Mouse (Mus musculus) liver, embryonic 15.5 days (tissue): Measurements from ENCODE around the gene Macrod1. TPM values are rescaled to one million over a fixed set of nuclear protein-coding genes. Genes with fewer than 3 reads are reported as not detected.

Experiments
- ATAC-seq: fragments of 200-750 bp; cut with Nextera tagmentation; 2 replicates; pipeline ENCODE4 v1.8.0; 2017; ENCODE audit warnings: moderate number of reproducible peaks, mild to moderate bottlenecking, moderate library complexity; ENCODE audit not compliant: insufficient read depth
- H3K27ac ChIP-seq: fragments of 300-500 bp; sonication (generic); replicated peaks from 2 replicates; pipeline ENCODE4 v1.5.1; 2015; ENCODE audit warnings: mild to moderate bottlenecking, inconsistent platforms
- H3K27me3 ChIP-seq: fragments of 300-500 bp; sonication (generic); 2 replicates; pipeline ENCODE4 v1.6.1; 2015; ENCODE audit warnings: mild to moderate bottlenecking, inconsistent platforms
- H3K36me3 ChIP-seq: fragments of 300-500 bp; sonication (generic); replicated peaks from 2 replicates; pipeline ENCODE4 v1.6.1; 2015; ENCODE audit warnings: moderate library complexity, mild to moderate bottlenecking, inconsistent platforms
- H3K4me1 ChIP-seq: fragments of 300-500 bp; sonication (generic); replicated peaks from 2 replicates; pipeline ENCODE4 v1.6.1; 2015; ENCODE audit warnings: inconsistent platforms
- H3K4me2 ChIP-seq: fragments of 300-500 bp; sonication (generic); 2 replicates; pipeline ENCODE4 v1.6.1; 2015; ENCODE audit warnings: moderate library complexity, mild to moderate bottlenecking, inconsistent platforms
- H3K4me3 ChIP-seq: fragments of 300-500 bp; sonication (generic); replicated peaks from 2 replicates; pipeline ENCODE4 v1.5.1; 2015; ENCODE audit warnings: mild to moderate bottlenecking, inconsistent platforms
- H3K9ac ChIP-seq: fragments of 300-500 bp; sonication (generic); 2 replicates; pipeline ENCODE4 v1.6.1; 2015; ENCODE audit warnings: moderate library complexity, mild to moderate bottlenecking, inconsistent platforms
- H3K9me3 ChIP-seq: fragments of 300-500 bp; sonication (generic); replicated peaks from 2 replicates; pipeline ENCODE4 v1.6.1; 2016; ENCODE audit warnings: inconsistent platforms
- WGBS: fragments of 180-500 bp; shearing (Covaris S2); methylation state at CpG from one replicate; pipeline ENCODE4 v1.1.7; 2015; ENCODE audit warnings: mixed read lengths; ENCODE audit not compliant: insufficient replicate concordance; 5-methylcytosine and 5-hydroxymethylcytosine counted together
- polyA plus RNA-seq: library from polyadenylated mRNA; unstranded; fragments of >200 nt; fragmentation: Nextera tagmentation; extraction: Ambion mirVana; gene quantifications from 2 replicates; pipeline ENCODE4 v1.2.1, GENCODE M21; 2015

Macrod1 gene
- polyA plus RNA-seq, 1 experiment from 2014 or later = 5.6 TPM

DNA sequence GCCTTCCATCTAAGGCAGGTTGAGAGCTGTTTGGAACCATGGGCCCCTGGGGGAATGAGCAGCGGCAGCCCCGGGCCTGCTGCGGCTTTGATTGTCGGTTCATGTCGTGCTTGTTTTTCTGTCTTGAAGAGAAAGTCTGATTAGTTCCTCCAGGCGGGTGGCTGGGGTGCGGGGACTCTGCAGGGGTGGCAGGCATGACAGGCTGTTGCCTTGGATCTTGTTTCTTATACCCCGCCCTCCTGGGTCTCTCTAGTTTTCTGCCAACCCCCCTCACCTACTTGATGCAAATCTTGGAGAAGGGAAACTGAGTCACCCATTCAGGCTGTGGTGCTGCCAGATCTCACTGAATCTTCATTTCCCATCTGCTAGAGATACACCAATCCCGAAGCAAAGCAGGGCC lies 31.9 kb downstream of the Macrod1 start:
- Histone ChIP-seq H3K9me3 (no peaks in the 10 kb centered on the region), H3K27me3 (peaks cover 84% of the 10 kb centered on the region), H3K9ac (no peak overlapping the region), H3K27ac (no peak overlapping the region), H3K36me3 (no peaks in the 10 kb centered on the region), H3K4me1 (no peaks in the 10 kb centered on the region), H3K4me3 (no peak overlapping the region), H3K4me2 (no peak overlapping the region)
- no peak for ATAC-seq
- WGBS = 17% methylated on average over 9 of the region's 9 CpGs

DNA sequence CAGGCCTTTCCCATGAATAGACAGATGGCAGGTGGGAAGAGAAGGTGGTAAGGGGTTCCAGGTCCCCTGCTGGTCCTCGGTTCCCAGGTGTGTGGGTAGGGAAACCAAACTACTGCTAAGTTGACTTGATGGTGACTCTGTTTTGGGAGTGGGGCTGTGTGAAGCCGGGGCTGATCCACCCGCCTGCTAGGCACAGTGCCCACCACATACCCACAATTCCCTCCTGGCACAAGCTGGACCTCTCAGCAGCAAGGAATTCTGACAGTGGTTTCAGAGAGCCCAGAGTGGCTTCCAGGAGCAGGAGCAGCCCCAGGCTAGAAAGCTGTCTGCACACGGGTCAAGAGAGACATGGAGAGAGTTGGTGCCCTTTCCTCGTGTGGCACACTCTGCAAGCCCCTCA lies 32.4 kb downstream of the Macrod1 start:
- no peak for ATAC-seq
- Histone ChIP-seq H3K9me3 (no peaks in the 10 kb centered on the region), H3K4me3 (no peak overlapping the region), H3K27me3 (peaks cover 81% of the 10 kb centered on the region), H3K9ac (no peak overlapping the region), H3K4me2 (no peak overlapping the region), H3K4me1 (no peaks in the 10 kb centered on the region), H3K36me3 (no peaks in the 10 kb centered on the region), H3K27ac (no peak overlapping the region)
- 51% methylated on average over 5 of the region's 5 CpGs for WGBS

DNA sequence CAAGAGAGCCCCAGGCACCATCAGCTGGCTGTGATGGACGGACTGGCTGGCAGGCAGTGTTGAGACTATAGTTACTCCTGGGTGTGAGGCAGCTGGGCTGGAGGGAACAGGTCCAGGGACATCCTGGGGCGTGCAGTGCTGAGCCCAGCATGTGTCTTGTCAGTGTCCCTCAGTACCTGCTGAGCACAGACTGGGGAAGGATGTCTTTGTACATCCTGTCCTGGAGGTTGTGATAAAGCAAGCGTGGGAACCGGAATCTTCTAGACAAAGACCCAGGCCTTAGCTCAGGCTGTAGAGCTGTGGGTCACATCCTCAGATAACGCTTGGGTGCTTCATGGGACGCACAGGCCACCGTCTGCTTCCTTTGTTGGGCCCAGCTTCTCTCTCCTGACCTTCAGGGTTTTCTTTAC lies 33.2 kb downstream of the Macrod1 start:
- ATAC-seq = peak; percentile 70
- H3K27me3 ChIP-seq = peaks cover 79% of the 10 kb centered on the region

DNA sequence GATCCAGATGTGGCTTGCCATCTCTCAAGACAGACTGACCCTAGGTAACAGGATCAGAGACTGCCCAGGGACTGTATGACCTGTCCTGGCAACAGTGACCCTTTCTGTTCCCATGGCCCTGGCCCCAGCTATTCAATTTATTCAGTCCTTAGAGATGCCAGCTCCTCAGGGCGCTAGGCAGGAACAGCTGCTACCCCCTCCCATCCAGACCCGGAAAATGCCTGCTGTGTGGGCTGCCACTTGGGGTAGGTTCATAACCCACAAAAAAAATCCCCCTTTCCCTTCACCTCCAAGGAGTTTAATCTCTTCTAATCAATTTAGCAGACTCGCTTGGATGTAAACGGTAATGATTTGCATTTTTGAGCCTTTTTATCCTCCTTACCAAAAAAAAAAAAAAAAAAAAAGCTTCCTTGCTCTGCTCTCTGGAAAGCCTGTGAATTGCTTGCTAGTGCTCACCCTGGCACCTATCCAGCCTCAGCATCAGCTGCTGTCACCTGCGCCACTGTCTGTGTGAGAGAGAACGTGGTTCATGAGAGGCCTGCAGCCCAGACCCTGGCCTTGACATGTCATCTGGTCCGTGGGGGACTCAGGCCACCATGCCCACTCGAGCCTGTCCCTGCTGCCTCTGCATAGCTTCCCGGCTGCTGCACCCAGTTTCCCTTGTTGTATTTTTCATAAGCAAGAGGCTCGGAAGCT lies 33.9 kb downstream of the Macrod1 start:
- Histone ChIP-seq H3K27ac (no peak overlapping the region), H3K4me3 (no peak overlapping the region), H3K9ac (no peak overlapping the region), H3K4me2 (no peak overlapping the region), H3K9me3 (no peaks in the 10 kb centered on the region), H3K4me1 (no peaks in the 10 kb centered on the region), H3K27me3 (peaks cover 79% of the 10 kb centered on the region), H3K36me3 (no peaks in the 10 kb centered on the region)
- ATAC-seq = no peak
- 50% methylated on average over 10 of the region's 10 CpGs for WGBS

More for the DNA sequence above, 33.2 kb downstream of the Macrod1 start:
- Histone ChIP-seq H3K9me3 (no peaks in the 10 kb centered on the region), H3K4me2 (no peak overlapping the region), H3K36me3 (no peaks in the 10 kb centered on the region), H3K27ac (no peak overlapping the region), H3K4me1 (no peaks in the 10 kb centered on the region), H3K4me3 (no peak overlapping the region), H3K9ac (no peak overlapping the region)
- WGBS = 33% methylated on average over 7 of the region's 7 CpGs

DNA sequence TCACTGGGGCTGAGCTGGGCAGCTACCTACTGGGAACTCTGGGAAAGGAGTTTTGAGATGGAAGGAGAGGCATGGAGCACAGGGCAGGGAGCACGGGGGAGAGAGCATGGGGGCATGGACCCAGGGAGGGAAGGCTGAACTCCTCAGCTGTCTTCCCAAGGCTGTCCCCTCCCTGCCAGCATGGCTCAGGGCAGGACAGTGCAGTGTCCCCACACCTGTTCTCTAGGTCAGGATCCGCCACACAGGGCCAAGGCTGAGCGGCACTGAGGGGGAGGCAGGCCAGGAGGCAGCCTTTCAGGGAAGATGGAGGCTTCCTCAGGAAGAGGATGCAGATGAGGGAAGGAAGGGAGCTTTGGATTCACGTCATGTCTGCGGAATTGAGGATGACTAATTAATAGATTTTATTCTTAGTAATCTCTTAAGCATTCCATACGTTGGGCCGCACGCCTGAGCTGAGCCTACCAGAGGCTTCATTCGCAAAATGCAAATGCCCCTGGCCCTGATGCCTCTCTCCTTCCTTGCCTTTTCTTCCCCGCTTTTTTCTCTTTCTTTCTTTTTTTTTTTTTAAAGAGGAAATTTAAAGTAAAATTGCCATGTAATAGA lies 34.9 kb downstream of the Macrod1 start:
- H3K4me1 ChIP-seq = no peaks in the 10 kb centered on the region
- H3K36me3 ChIP-seq = no peaks in the 10 kb centered on the region
- H3K9ac ChIP-seq = no peak overlapping the region
- H3K9me3 ChIP-seq = no peaks in the 10 kb centered on the region
- peaks cover 80% of the 10 kb centered on the region for H3K27me3 ChIP-seq
- WGBS = 55% methylated on average over 10 of the region's 10 CpGs
- no peak overlapping the region for H3K4me3 ChIP-seq
- no peak for ATAC-seq
- H3K4me2 ChIP-seq = no peak overlapping the region
- H3K27ac ChIP-seq = no peak overlapping the region

DNA sequence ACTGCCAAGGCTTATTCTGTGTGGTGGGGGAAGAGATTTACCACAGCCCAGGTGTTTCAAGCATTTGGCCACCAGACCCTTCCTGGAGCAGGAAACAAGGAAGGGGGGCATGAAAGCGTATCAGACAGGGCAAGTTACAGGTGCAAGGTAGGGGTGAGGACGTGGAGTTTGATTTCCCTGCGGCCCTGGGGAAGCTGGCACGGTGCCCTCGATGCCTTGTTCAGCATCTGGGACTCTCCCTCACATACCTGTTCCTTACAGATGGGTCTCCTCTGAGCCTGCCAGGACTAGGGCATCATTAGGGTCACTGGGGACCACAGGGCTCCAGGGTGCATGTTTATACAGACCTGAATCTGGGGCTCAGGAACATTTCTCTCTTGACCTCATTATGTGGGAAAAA lies 36.1 kb downstream of the Macrod1 start:
- 66% methylated on average over 5 of the region's 5 CpGs for WGBS
- 0 out of 2 replicates have a peak, but pooled peaks cover 4% of the 10 kb centered on the region for H3K4me1 ChIP-seq
- no peak for ATAC-seq

DNA sequence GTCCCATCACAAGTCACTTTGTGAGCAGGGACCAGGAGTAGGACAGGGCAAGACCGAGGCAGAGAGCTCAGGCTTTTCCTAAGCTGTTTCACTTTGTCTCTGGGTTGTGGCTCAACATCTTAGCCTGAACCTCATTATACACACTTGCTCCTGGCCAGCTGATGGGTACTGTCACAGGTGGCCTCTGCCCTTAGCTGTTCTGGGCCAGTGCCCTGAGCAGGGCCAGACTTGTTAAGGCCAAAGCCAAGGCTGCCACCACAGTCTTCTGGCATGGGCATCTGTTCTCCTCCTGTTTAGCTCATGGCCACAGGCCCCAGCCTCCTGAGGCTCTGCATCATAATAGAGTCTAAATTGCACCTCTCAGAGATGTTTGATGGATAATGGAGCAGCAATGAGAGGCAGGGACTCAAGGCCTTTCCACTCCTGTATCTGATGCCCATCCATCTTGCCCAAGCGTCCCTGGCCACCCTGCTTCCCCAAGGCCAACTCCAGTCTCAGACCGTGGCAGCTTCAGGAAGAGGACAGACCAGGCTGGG lies 43.1 kb downstream of the Macrod1 start:
- no peak overlapping the region for H3K27ac ChIP-seq
- peaks cover 15% of the 10 kb centered on the region for H3K4me1 ChIP-seq
- no peak overlapping the region for H3K9ac ChIP-seq
- peaks cover 29% of the 10 kb centered on the region for H3K27me3 ChIP-seq
- no peaks in the 10 kb centered on the region for H3K9me3 ChIP-seq
- ATAC-seq = no peak
- no peak overlapping the region for H3K4me2 ChIP-seq
- 62% methylated on average over 3 of the region's 3 CpGs for WGBS
- H3K4me3 ChIP-seq = no peak overlapping the region
- H3K36me3 ChIP-seq = no peaks in the 10 kb centered on the region

More for the DNA sequence above, 36.1 kb downstream of the Macrod1 start:
- H3K9me3 ChIP-seq = no peaks in the 10 kb centered on the region
- H3K4me2 ChIP-seq = no peak overlapping the region
- no peaks in the 10 kb centered on the region for H3K36me3 ChIP-seq
- no peak overlapping the region for H3K4me3 ChIP-seq
- peaks cover 80% of the 10 kb centered on the region for H3K27me3 ChIP-seq
- H3K27ac ChIP-seq = no peak overlapping the region
- no peak overlapping the region for H3K9ac ChIP-seq

DNA sequence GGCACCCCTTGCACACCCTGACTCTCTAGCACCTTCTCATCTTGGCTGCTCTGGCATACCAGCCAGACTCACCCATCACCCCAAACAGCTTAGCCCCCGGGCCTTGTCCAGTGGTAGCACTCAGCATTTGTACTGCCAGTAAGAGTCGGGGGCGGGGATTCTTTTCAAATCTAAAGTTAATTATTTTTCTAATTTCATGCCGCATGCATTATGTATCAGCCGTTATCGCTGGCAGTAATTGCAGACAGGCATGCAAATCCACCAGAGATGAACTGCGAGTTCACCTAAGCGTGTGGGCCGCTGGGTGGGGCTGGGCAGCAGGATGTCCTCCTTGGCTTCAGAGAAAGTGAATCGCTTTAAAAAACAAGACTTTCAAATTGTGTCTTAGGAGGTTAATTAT lies 45.4 kb downstream of the Macrod1 start:
- Histone ChIP-seq H3K4me1 (peaks cover 13% of the 10 kb centered on the region), H3K27ac (no peak overlapping the region), H3K4me3 (no peak overlapping the region), H3K4me2 (no peak overlapping the region), H3K27me3 (peaks cover 7% of the 10 kb centered on the region), H3K9ac (no peak overlapping the region), H3K9me3 (no peaks in the 10 kb centered on the region), H3K36me3 (no peaks in the 10 kb centered on the region)
- ATAC-seq = no peak
- WGBS = 79% methylated on average over 10 of the region's 10 CpGs

DNA sequence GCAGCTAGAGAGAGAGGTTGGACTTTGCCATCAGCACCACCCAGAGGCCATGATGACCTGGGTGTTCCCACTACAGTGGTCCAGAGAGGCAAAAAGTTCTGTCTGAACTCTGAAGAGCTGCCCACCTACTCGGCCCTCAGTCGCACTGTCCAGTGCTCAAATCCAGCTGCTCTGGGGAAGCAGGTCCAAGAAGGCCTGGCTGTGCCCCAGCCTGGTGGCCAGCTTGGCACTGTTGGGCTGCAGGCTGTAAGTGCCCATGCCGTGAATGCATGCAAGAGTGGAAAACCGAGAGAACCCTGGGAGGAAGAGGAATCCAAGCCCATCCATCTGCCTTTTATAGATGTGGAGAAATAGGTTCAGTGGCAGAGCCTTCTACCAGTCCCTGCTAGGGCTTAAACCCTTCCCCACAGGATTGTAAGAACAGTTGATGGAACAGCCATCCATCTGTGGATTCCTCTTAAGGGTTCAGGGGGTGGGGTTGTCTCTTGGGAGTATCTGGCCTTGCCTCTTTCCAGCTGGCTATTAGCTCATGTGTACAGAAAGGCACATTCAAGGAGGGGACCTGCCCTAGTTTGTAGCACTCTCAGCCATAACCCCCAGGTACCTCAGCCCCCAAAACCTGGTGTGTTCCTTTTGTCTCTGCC lies 46.9 kb downstream of the Macrod1 start:
- Histone ChIP-seq H3K4me3 (no peak overlapping the region), H3K9me3 (no peaks in the 10 kb centered on the region), H3K4me2 (no peak overlapping the region), H3K27ac (no peak overlapping the region), H3K27me3 (no peaks in the 10 kb centered on the region), H3K36me3 (no peaks in the 10 kb centered on the region), H3K4me1 (peaks cover 11% of the 10 kb centered on the region), H3K9ac (no peak overlapping the region)
- ATAC-seq = no peak
- WGBS = 67% methylated on average over 4 of the region's 4 CpGs

DNA sequence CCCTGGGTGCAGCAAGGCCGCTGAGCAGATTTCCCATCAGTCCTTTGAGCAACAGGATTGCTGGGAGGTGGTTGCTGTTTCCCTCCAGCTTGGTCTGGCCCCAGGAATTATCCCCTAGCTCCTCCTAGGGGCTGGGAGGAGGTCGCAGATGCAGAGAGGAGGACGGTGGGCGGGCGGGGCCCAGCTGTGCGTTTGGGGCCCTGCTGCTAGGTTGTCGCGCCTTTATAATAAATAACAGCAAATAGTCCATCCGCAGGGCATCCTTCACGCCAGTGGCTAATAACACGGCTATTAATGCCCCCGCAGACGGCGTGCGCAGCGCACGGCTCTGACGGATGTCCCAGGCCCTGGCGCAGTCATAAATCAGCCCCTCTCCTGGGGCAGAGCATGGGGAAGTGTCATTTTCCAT lies 47.4 kb downstream of the Macrod1 start:
- Histone ChIP-seq H3K27ac (no peak overlapping the region), H3K4me3 (no peak overlapping the region), H3K4me1 (peaks cover 11% of the 10 kb centered on the region), H3K9ac (no peak overlapping the region), H3K4me2 (no peak overlapping the region), H3K36me3 (no peaks in the 10 kb centered on the region), H3K27me3 (no peaks in the 10 kb centered on the region), H3K9me3 (no peaks in the 10 kb centered on the region)
- ATAC-seq = no peak
- WGBS = 39% methylated on average over 19 of the region's 19 CpGs

DNA sequence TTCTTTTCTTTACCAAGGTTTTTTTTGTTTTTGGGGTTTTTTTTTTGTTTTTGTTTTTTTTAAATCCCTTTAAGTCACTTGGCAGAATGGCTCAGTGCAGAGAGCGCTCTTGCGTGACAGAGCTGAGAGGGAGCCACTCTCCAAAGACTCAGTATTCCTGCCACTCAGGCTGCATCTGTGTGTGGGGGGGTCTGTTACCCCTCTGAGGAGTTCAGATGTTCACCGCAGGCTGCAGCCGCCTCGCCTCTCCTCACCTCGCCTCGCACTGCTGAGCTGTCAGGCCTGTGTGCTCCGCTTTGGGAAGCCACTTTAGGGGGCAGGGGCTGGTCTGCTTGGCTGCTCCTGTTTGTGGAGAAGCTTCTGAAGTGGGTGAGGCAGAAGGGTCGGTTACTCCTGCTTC lies 48.9 kb downstream of the Macrod1 start, which contains the start of gene Flrt1:
Gene Flrt1, minus strand, starts transcription at position 186 of the 400 bp plus-strand sequence.
- Histone ChIP-seq H3K4me2 (no peak within 1 kb of the TSS), H3K4me3 (no peak within 1 kb of the TSS), H3K9ac (no peak within 1 kb of the TSS), H3K9me3 (no peaks in the 10 kb centered on the region), H3K36me3 (no peaks in the 10 kb centered on the region), H3K27ac (no peak within 1 kb of the TSS), H3K4me1 (peaks cover 11% of the 10 kb centered on the region), H3K27me3 (no peaks in the 10 kb centered on the region)
- no peak for ATAC-seq
- WGBS = 70% methylated on average over 9 of the region's 9 CpGs
